Mouse (Mus musculus): Measurements from ENCODE around the gene Gm11116.
"Not testable (repeated sequence)": the region's sequence is repeated elsewhere in the genome, so short reads cannot be mapped to it uniquely, and the experiment has no call there.

The Gm11116 gene

GRCm38 (mm10) chr5:88111430-88111829 lies at the start of gene Gm11116:
TSS of gene Gm11116 (minus strand) at chr5:88111530.
- DNase-seq (ENCODE audit: low read depth, low spot score), result no peak

GRCm38 (mm10) chr5:88153999-88154398 lies 42.7 kb upstream of the Gm11116 start, which contains the start of gene Gm11115:
TSS of gene Gm11115 (minus strand) at chr5:88154099.
- no peak for DNase-seq (ENCODE audit: low read depth, low spot score)

- DNase-seq (ENCODE audit: low read depth, low spot score), result not testable (repeated sequence)
Measured at GRCm38 (mm10) chr5:88086256-88086655, 25.1 kb downstream of the Gm11116 start, which contains the start of gene Smr2. TSS of gene Smr2 (plus strand) at chr5:88086556.

All from 3T3-L1 (cell line).